Mouse (Mus musculus) intestine, postnatal 0 days (tissue): ENCODE measurements around the gene Hspb9. TPM values are rescaled to one million over a fixed set of nuclear protein-coding genes. Genes with fewer than 3 reads are reported as not detected.

Experiments
- ATAC-seq: fragments of 200-750 bp; cut with Nextera tagmentation; 2 replicates; pipeline ENCODE4 v1.8.0; 2017; ENCODE audit warnings: mild to moderate bottlenecking, moderate TSS enrichment, moderate library complexity
- H3K27ac ChIP-seq: fragments of 300-500 bp; sonication (generic); 2 replicates; pipeline ENCODE4 v1.5.1; 2014; ENCODE audit warnings: mild to moderate bottlenecking, low read depth, low read length, moderate library complexity
- H3K27me3 ChIP-seq: fragments of 300-500 bp; sonication (generic); replicated peaks from 2 replicates; pipeline ENCODE4 v1.6.1; 2014; ENCODE audit warnings: low read length, mixed read lengths; ENCODE audit not compliant: control insufficient read depth, insufficient read depth
- H3K36me3 ChIP-seq: fragments of 300-500 bp; sonication (generic); 2 replicates; pipeline ENCODE4 v1.6.1; 2014; ENCODE audit warnings: mild to moderate bottlenecking, moderate library complexity; ENCODE audit not compliant: control insufficient read depth, insufficient read depth
- H3K4me1 ChIP-seq: fragments of 300-500 bp; sonication (generic); replicated peaks from 2 replicates; pipeline ENCODE4 v1.6.1; 2014; ENCODE audit warnings: antibody characterized with exemption, low read length, mixed read lengths; ENCODE audit not compliant: control insufficient read depth, insufficient read depth
- H3K4me2 ChIP-seq: fragments of 300-500 bp; sonication (generic); replicated peaks from 2 replicates; pipeline ENCODE4 v1.6.1; 2014; ENCODE audit warnings: low read depth, mild to moderate bottlenecking, moderate library complexity
- H3K4me3 ChIP-seq: fragments of 300-500 bp; sonication (generic); 2 replicates; pipeline ENCODE4 v1.5.1; 2014; ENCODE audit warnings: low read depth, low read length
- H3K9ac ChIP-seq: fragments of 300-500 bp; sonication (generic); 2 replicates; pipeline ENCODE4 v1.6.1; 2014; ENCODE audit warnings: mild to moderate bottlenecking, low read depth, low read length
- H3K9me3 ChIP-seq: fragments of 300-500 bp; sonication (generic); 2 replicates; pipeline ENCODE4 v1.6.1; 2016; ENCODE audit warnings: mixed run types; ENCODE audit not compliant: control insufficient read depth
- CTCF ChIP-seq: sonication (generic); IDR thresholded peaks from 2 replicates; pipeline ENCODE4 v1.5.1; 2016; ENCODE audit warnings: low read depth, mild to moderate bottlenecking, control low read depth, antibody characterized with exemption, moderate library complexity
- WGBS: fragments of 180-500 bp; shearing (Covaris S2); extraction: QIAGEN DNeasy Blood & Tissue Kit; methylation state at CpG from one replicate; pipeline ENCODE4 v1.1.7; 2014; 5-methylcytosine and 5-hydroxymethylcytosine counted together
- polyA plus RNA-seq: library from polyadenylated mRNA; unstranded; fragments of >200 nt; fragmentation: Nextera tagmentation; extraction: Ambion mirVana; gene quantifications from 2 replicates; pipeline ENCODE4 v1.2.1, GENCODE M21; 2015

The Hspb9 gene
- polyA plus RNA-seq, 1 experiment from 2014 or later, result 0.44 TPM

- peak; percentile 99 for ATAC-seq
- under 1% methylated on average over 39 of the region's 39 CpGs for WGBS
These were observed 24.5 kb downstream of the Hspb9 start, which contains the start of gene Rab5c for GRCm38 (mm10) chr11:100738066-100738604. Rab5c (minus strand) TSS chr11:100738215.

GRCm38 (mm10) chr11:100738749-100739148 is 25.1 kb downstream of the Hspb9 start:
- peak overlapping the region; percentile 98 for H3K4me3 ChIP-seq
- H3K27ac ChIP-seq, result no peak overlapping the region
- 15% methylated on average over 5 of the region's 5 CpGs for WGBS
- no peak for ATAC-seq
- H3K4me1 ChIP-seq, result no peaks in the 10 kb centered on the region
- no peak for TF ChIP-seq CTCF
- H3K27me3 ChIP-seq, result no peaks in the 10 kb centered on the region
- H3K9ac ChIP-seq, result no peak overlapping the region
- 0 out of 2 replicates have a peak, but pooled peaks cover 5% of the 10 kb centered on the region for H3K36me3 ChIP-seq
- peak overlapping the region; percentile 77 for H3K4me2 ChIP-seq
- no peaks in the 10 kb centered on the region for H3K9me3 ChIP-seq

More at GRCm38 (mm10) chr11:100738066-100738604, 24.5 kb downstream of the Hspb9 start, which contains the start of gene Rab5c:
- H3K9me3 ChIP-seq, result no peaks in the 10 kb centered on the region
- peak within 1 kb of the TSS; percentile 77 for H3K4me2 ChIP-seq
- peak; percentile 20; the same call in 1 of the 2 replicates for TF ChIP-seq CTCF
- no peaks in the 10 kb centered on the region for H3K4me1 ChIP-seq
- peak within 1 kb of the TSS; percentile 95 for H3K27ac ChIP-seq
- H3K4me3 ChIP-seq, result peak within 1 kb of the TSS; percentile 98
- H3K27me3 ChIP-seq, result no peaks in the 10 kb centered on the region
- peaks cover 7% of the 10 kb centered on the region; the same call in 1 of the 2 replicates for H3K36me3 ChIP-seq
- H3K9ac ChIP-seq, result peak within 1 kb of the TSS; percentile 99

GRCm38 (mm10) chr11:100741348-100741747 is 27.7 kb downstream of the Hspb9 start:
- Histone ChIP-seq H3K4me2 (no peak overlapping the region), H3K4me3 (no peak overlapping the region), H3K27me3 (no peaks in the 10 kb centered on the region), H3K9me3 (no peaks in the 10 kb centered on the region), H3K9ac (no peak overlapping the region), H3K36me3 (no peaks in the 10 kb centered on the region), H3K27ac (no peak overlapping the region), H3K4me1 (no peaks in the 10 kb centered on the region)
- no peak for ATAC-seq
- no peak for TF ChIP-seq CTCF
- 65% methylated on average over 6 of the region's 6 CpGs for WGBS

GRCm38 (mm10) chr11:100745085-100745484 is 31.4 kb downstream of the Hspb9 start:
- Histone ChIP-seq H3K27me3 (0 out of 2 replicates have a peak, but pooled peaks cover 12% of the 10 kb centered on the region), H3K9me3 (no peaks in the 10 kb centered on the region), H3K9ac (no peak overlapping the region), H3K36me3 (no peaks in the 10 kb centered on the region), H3K4me3 (no peak overlapping the region), H3K27ac (no peak overlapping the region), H3K4me2 (no peak overlapping the region), H3K4me1 (no peaks in the 10 kb centered on the region)
- 16% methylated on average over 6 of the region's 6 CpGs for WGBS
- peak; percentile 78 for TF ChIP-seq CTCF
- no peak for ATAC-seq

GRCm38 (mm10) chr11:100746546-100746945 is 32.9 kb downstream of the Hspb9 start:
- no peak for TF ChIP-seq CTCF
- Histone ChIP-seq H3K27ac (no peak overlapping the region), H3K9ac (no peak overlapping the region), H3K4me3 (no peak overlapping the region), H3K9me3 (no peaks in the 10 kb centered on the region), H3K27me3 (0 out of 2 replicates have a peak, but pooled peaks cover 12% of the 10 kb centered on the region), H3K4me2 (no peak overlapping the region), H3K36me3 (no peaks in the 10 kb centered on the region), H3K4me1 (no peaks in the 10 kb centered on the region)
- WGBS, result 80% methylated on average over 10 of the region's 10 CpGs
- no peak for ATAC-seq

- no peaks in the 10 kb centered on the region for H3K9me3 ChIP-seq
- peaks cover 15% of the 10 kb centered on the region; the same call in 1 of the 2 replicates for H3K27me3 ChIP-seq
- no peak overlapping the region for H3K9ac ChIP-seq
- no peak overlapping the region for H3K4me2 ChIP-seq
- H3K4me1 ChIP-seq, result no peaks in the 10 kb centered on the region
- ATAC-seq, result no peak
- H3K36me3 ChIP-seq, result no peaks in the 10 kb centered on the region
- TF ChIP-seq CTCF, result no peak
- no peak overlapping the region for H3K27ac ChIP-seq
- no peak overlapping the region for H3K4me3 ChIP-seq
- 65% methylated on average over 5 of the region's 5 CpGs for WGBS
These were observed 33.5 kb downstream of the Hspb9 start for GRCm38 (mm10) chr11:100747114-100747513.
